Mouse (Mus musculus): ENCODE data around the gene Disc1. TPM values are rescaled to one million over a fixed set of nuclear protein-coding genes. Genes with fewer than 3 reads are reported as not detected.

Disc1 gene
- polyA plus RNA-seq, 1 experiment = 1.5 TPM

GRCm38 (mm10) chr8:125282531-125282930, 228.5 kb downstream of the Disc1 start:
- 54% methylated on average over 7 of the region's 7 CpGs for WGBS
- Histone ChIP-seq H3K4me3 (replicated peaks; ENCODE audit: control insufficient read depth, low read depth, low read length) (no peak overlapping the region), H3K4me1 (ENCODE audit: control insufficient read depth, insufficient read depth, low read length) (no peaks in the 10 kb centered on the region), H3K27ac (ENCODE audit: control insufficient read depth, insufficient read depth, low read depth, low read length, poor library complexity) (no peak overlapping the region)
- TF ChIP-seq CTCF (IDR thresholded peaks at IDR 0.05; ENCODE audit: control insufficient read depth, insufficient read depth, low read length) = no peak
- no peak for TF ChIP-seq POLR2A (IDR thresholded peaks at IDR 0.05; ENCODE audit: borderline replicate concordance, control insufficient read depth, low read depth, low read length)

- WGBS = 68% methylated on average over 6 of the region's 6 CpGs
- no peak for TF ChIP-seq CTCF (IDR thresholded peaks at IDR 0.05; ENCODE audit: control insufficient read depth, insufficient read depth, low read length)
- TF ChIP-seq POLR2A (IDR thresholded peaks at IDR 0.05; ENCODE audit: borderline replicate concordance, control insufficient read depth, low read depth, low read length) = no peak
- no peak overlapping the region for H3K27ac ChIP-seq (ENCODE audit: control insufficient read depth, insufficient read depth, low read depth, low read length, poor library complexity)
These were observed 229.5 kb downstream of the Disc1 start for GRCm38 (mm10) chr8:125283542-125283941.

GRCm38 (mm10) chr8:125284875-125285274, 230.9 kb downstream of the Disc1 start:
- Histone ChIP-seq H3K27ac (ENCODE audit: control insufficient read depth, insufficient read depth, low read depth, low read length, poor library complexity) (no peak overlapping the region), H3K4me1 (ENCODE audit: control insufficient read depth, insufficient read depth, low read length) (no peaks in the 10 kb centered on the region; the same call in 1 of the 2 replicates), H3K4me3 (replicated peaks; ENCODE audit: control insufficient read depth, low read depth, low read length) (no peak overlapping the region)
- 83% methylated on average over 4 of the region's 4 CpGs for WGBS
- TF ChIP-seq POLR2A (IDR thresholded peaks at IDR 0.05; ENCODE audit: borderline replicate concordance, control insufficient read depth, low read depth, low read length) (no peak), CTCF (IDR thresholded peaks at IDR 0.05; ENCODE audit: control insufficient read depth, insufficient read depth, low read length) (no peak)

More at GRCm38 (mm10) chr8:125283542-125283941, 229.5 kb downstream of the Disc1 start:
- Histone ChIP-seq H3K4me1 (ENCODE audit: control insufficient read depth, insufficient read depth, low read length) (no peaks in the 10 kb centered on the region), H3K4me3 (replicated peaks; ENCODE audit: control insufficient read depth, low read depth, low read length) (no peak overlapping the region)

- Histone ChIP-seq H3K4me1 (ENCODE audit: control insufficient read depth, insufficient read depth, low read length) (no peaks in the 10 kb centered on the region; the same call in 1 of the 2 replicates), H3K4me3 (replicated peaks; ENCODE audit: control insufficient read depth, low read depth, low read length) (no peak overlapping the region), H3K27ac (ENCODE audit: control insufficient read depth, insufficient read depth, low read depth, low read length, poor library complexity) (no peak overlapping the region)
- WGBS = 84% methylated on average over 8 of the region's 8 CpGs
- TF ChIP-seq CTCF (IDR thresholded peaks at IDR 0.05; ENCODE audit: control insufficient read depth, insufficient read depth, low read length) = no peak
- no peak for TF ChIP-seq POLR2A (IDR thresholded peaks at IDR 0.05; ENCODE audit: borderline replicate concordance, control insufficient read depth, low read depth, low read length)
These were observed 231.4 kb downstream of the Disc1 start for GRCm38 (mm10) chr8:125285391-125285790.

GRCm38 (mm10) chr8:125285966-125286681, 232.1 kb downstream of the Disc1 start:
- 66% methylated on average over 12 of the region's 12 CpGs for WGBS
- no peaks in the 10 kb centered on the region; the same call in 1 of the 2 replicates for H3K4me1 ChIP-seq (ENCODE audit: control insufficient read depth, insufficient read depth, low read length)
- no peak overlapping the region for H3K27ac ChIP-seq (ENCODE audit: control insufficient read depth, insufficient read depth, low read depth, low read length, poor library complexity)
- no peak for TF ChIP-seq POLR2A (IDR thresholded peaks at IDR 0.05; ENCODE audit: borderline replicate concordance, control insufficient read depth, low read depth, low read length)
- TF ChIP-seq CTCF (IDR thresholded peaks at IDR 0.05; ENCODE audit: control insufficient read depth, insufficient read depth, low read length) = no peak
- no peak overlapping the region for H3K4me3 ChIP-seq (replicated peaks; ENCODE audit: control insufficient read depth, low read depth, low read length)

- Histone ChIP-seq H3K27ac (ENCODE audit: control insufficient read depth, insufficient read depth, low read depth, low read length, poor library complexity) (no peak overlapping the region), H3K4me1 (ENCODE audit: control insufficient read depth, insufficient read depth, low read length) (no peaks in the 10 kb centered on the region; the same call in 1 of the 2 replicates), H3K4me3 (replicated peaks; ENCODE audit: control insufficient read depth, low read depth, low read length) (no peak overlapping the region)
- TF ChIP-seq POLR2A (IDR thresholded peaks at IDR 0.05; ENCODE audit: borderline replicate concordance, control insufficient read depth, low read depth, low read length) = no peak
- no peak for TF ChIP-seq CTCF (IDR thresholded peaks at IDR 0.05; ENCODE audit: control insufficient read depth, insufficient read depth, low read length)
- 63% methylated on average over 4 of the region's 4 CpGs for WGBS
These were observed 233.3 kb downstream of the Disc1 start for GRCm38 (mm10) chr8:125287311-125287710.

GRCm38 (mm10) chr8:125287841-125288341, 233.9 kb downstream of the Disc1 start:
- Histone ChIP-seq H3K4me3 (replicated peaks; ENCODE audit: control insufficient read depth, low read depth, low read length) (no peak overlapping the region), H3K27ac (ENCODE audit: control insufficient read depth, insufficient read depth, low read depth, low read length, poor library complexity) (no peak overlapping the region), H3K4me1 (ENCODE audit: control insufficient read depth, insufficient read depth, low read length) (no peaks in the 10 kb centered on the region; the same call in 1 of the 2 replicates)
- WGBS = 59% methylated on average over 7 of the region's 7 CpGs
- TF ChIP-seq POLR2A (IDR thresholded peaks at IDR 0.05; ENCODE audit: borderline replicate concordance, control insufficient read depth, low read depth, low read length) = no peak
- TF ChIP-seq CTCF (IDR thresholded peaks at IDR 0.05; ENCODE audit: control insufficient read depth, insufficient read depth, low read length) = no peak

GRCm38 (mm10) chr8:125291506-125291905, 237.5 kb downstream of the Disc1 start:
- TF ChIP-seq POLR2A (IDR thresholded peaks at IDR 0.05; ENCODE audit: borderline replicate concordance, control insufficient read depth, low read depth, low read length) (no peak), CTCF (IDR thresholded peaks at IDR 0.05; ENCODE audit: control insufficient read depth, insufficient read depth, low read length) (no peak)
- no peaks in the 10 kb centered on the region; the same call in 1 of the 2 replicates for H3K4me1 ChIP-seq (ENCODE audit: control insufficient read depth, insufficient read depth, low read length)
- no peak overlapping the region for H3K4me3 ChIP-seq (replicated peaks; ENCODE audit: control insufficient read depth, low read depth, low read length)
- WGBS = 88% methylated on average over 10 of the region's 10 CpGs
- no peak overlapping the region for H3K27ac ChIP-seq (ENCODE audit: control insufficient read depth, insufficient read depth, low read depth, low read length, poor library complexity)
